Mouse (Mus musculus) C2C12 (cell line): ENCODE data around the gene Irx4.

Experiments
- CTCF ChIP-seq: IDR thresholded peaks from one replicate; pipeline ENCODE4 v1.5.1; 2011; ENCODE audit not compliant: control insufficient read depth, insufficient read depth, insufficient read length
- MAX ChIP-seq: IDR thresholded peaks from one replicate; pipeline ENCODE4 v1.6.1; 2011; ENCODE audit warnings: mild to moderate bottlenecking, control low read depth
- MYOD1 ChIP-seq: IDR thresholded peaks from one replicate; pipeline ENCODE4 v1.6.1; 2011; ENCODE audit warnings: low read depth; ENCODE audit not compliant: control insufficient read depth, insufficient read length
- USF1 ChIP-seq: IDR thresholded peaks from one replicate; pipeline ENCODE4 v1.6.1; 2011; ENCODE audit warnings: low read depth, mild to moderate bottlenecking, control low read depth, moderate library complexity

DNA sequence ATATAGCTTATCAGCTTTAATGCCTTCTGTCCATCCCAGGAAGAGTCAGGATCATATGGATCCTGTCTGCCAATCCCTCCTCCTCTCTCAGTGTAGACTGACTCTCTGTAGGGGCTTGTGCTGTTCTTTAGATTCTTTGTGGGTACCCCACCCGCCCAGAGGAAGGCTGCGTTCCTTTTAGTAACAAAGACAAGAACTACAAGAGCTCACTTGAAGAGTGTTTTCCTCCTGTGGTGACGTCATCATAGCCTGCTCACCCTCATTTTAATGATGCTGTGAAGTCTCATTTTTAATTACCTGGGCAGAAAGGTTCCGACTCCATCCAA lies 45.8 kb downstream of the Irx4 start:
- no peak for TF ChIP-seq CTCF
- TF ChIP-seq USF1 = no peak
- TF ChIP-seq MYOD1 = no peak
- no peak for TF ChIP-seq MAX
